Mouse (Mus musculus) liver, postnatal 0 days (tissue): ENCODE measurements at regions not wholly inside any gene's neighbourhood (a gene's known extent, or its start where the extent isn't known, plus 50 kb on each side); places are given as distances from the start of the nearest gene placed in this dataset.

Experiments
- CTCF ChIP-seq: sonication (generic); IDR thresholded peaks from 2 replicates; pipeline ENCODE4 v1.5.1; 2016; ENCODE audit warnings: antibody characterized with exemption, low read depth
- EP300 ChIP-seq: IDR thresholded peaks from 2 replicates; pipeline ENCODE4 v1.6.1; 2016; ENCODE audit warnings: antibody characterized with exemption, low read depth, mild to moderate bottlenecking

- no peak for TF ChIP-seq EP300
- no peak for TF ChIP-seq CTCF
These were observed 315.8 kb downstream of the Brinp2 start for GRCm38 (mm10) chr1:158040334-158040733.
